Mouse (Mus musculus): ENCODE measurements around the gene Tnr. TPM values are rescaled to one million over a fixed set of nuclear protein-coding genes. Genes with fewer than 3 reads are reported as not detected.

Gene Tnr
- total and polyA plus RNA-seq, 2 experiments from 2014 or later, result 5.4 to 51.5 TPM

DNA sequence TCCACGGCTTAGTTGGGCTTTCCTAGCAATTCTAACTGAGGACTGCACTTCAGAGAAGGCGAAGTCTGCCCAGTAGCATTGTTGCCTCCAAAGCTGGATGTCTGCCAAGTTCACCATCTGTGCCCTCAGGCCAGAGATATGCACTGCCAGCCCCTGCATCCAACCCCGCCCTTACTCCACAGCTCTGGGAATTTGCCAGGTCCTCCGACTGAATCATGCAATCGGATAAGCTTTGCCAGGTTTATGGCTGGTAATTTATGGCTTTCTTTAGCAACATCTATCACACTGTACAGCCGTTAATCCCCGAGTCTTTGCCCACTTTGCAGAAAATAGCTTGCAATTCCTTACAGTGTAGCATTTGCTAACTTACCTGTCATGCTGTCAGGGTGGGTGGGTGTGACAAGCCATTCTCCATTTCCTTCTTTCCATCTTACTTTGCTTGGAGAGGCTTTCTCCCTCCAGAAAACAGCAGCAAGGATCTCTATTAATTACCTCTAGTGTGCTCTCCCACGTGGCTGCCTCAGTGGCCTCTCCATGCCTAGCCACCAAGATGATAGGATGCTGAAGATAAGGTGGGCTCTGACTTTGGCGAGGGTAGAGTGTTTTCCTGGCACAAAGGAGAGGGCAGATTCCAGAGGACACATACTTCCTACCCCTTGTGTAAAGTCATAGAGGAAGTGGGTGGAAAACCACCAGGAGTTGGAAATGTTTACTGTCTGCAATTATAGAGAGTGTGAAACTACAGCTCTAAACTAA is 163.1 kb downstream of the Tnr start:
- H3K4me2 ChIP-seq (ENCODE audit: low read depth, low read length), result no peak overlapping the region

DNA sequence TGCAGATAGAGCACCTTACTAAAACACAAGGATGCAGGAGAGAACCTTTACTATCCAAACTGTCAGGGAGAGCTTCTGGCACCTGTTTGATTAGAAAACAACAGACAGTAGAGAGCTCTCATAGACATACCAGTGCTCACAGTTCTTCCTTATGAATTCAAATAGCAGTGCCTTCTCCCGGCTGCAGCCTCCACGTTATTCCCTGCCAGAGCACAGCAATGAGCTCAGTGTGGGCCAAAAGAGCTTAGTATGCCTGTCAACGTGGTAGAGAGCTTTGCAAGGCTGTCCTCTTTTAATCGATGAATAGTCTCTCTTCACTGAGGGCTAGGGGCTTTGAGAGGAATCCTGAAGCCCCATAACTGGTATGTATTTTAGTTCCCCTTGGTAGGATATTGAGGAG is 173.1 kb downstream of the Tnr start:
- no peak overlapping the region for H3K4me2 ChIP-seq (ENCODE audit: low read depth, low read length)
- H3K9ac ChIP-seq (replicated peaks; ENCODE audit: low read length), result no peak overlapping the region
- peaks cover 4% of the 10 kb centered on the region; the same call in 1 of the 2 replicates for H3K4me1 ChIP-seq (ENCODE audit: insufficient read depth, low read length)
- ATAC-seq, result peak; percentile 63; the same call in 1 of the 2 replicates
- DNase-seq (ENCODE audit: low spot score), result peak; percentile 45
- no peak overlapping the region for H3K4me3 ChIP-seq (ENCODE audit: low read length)
- no peaks in the 10 kb centered on the region for H3K9me3 ChIP-seq (ENCODE audit: low read length)
- H3K27ac ChIP-seq, result no peak overlapping the region
- H3K36me3 ChIP-seq (ENCODE audit: insufficient read depth, low read length), result no peaks in the 10 kb centered on the region
- WGBS, result 28% methylated on average over 4 of the region's 4 CpGs
- no peak for TF ChIP-seq CTCF (IDR thresholded peaks at IDR 0.05; ENCODE audit: low read depth)
- H3K27me3 ChIP-seq (ENCODE audit: insufficient read depth, low read length), result no peaks in the 10 kb centered on the region

More for the DNA sequence above, 163.1 kb downstream of the Tnr start:
- Histone ChIP-seq H3K27ac (0 out of 2 replicates have a peak overlapping the region, but pooled peaks have one; percentile 29), H3K4me1 (ENCODE audit: insufficient read depth, low read length) (peaks cover 15% of the 10 kb centered on the region; the same call in 1 of the 2 replicates), H3K9ac (replicated peaks; ENCODE audit: low read length) (no peak overlapping the region), H3K27me3 (ENCODE audit: insufficient read depth, low read length) (no peaks in the 10 kb centered on the region), H3K4me3 (ENCODE audit: low read length) (no peak overlapping the region), H3K36me3 (ENCODE audit: insufficient read depth, low read length) (no peaks in the 10 kb centered on the region), H3K9me3 (ENCODE audit: low read length) (no peaks in the 10 kb centered on the region)
- peak; percentile 94 for DNase-seq (ENCODE audit: low spot score)
- TF ChIP-seq CTCF (IDR thresholded peaks at IDR 0.05; ENCODE audit: low read depth), result no peak
- ATAC-seq, result peak; percentile 89
- 27% methylated on average over 9 of the region's 9 CpGs for WGBS

DNA sequence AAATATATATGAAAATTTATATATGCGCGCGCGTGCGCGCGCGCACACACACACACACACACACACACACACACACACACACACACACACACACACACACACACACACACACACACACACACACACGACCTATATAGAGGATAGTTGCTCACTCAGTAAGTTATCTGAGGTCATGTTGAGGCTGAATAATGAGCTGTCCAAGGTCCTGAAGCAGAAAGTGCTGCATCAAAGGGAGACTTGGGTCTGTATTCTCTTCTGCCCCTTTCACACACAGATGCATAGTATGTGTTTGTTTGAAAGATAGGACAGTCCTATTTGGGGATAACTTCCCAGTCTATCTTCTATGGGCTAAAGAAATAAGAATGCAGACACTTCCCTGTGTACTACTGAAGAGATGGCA is 178.5 kb downstream of the Tnr start:
- no peak for ATAC-seq
- no peaks in the 10 kb centered on the region for H3K4me1 ChIP-seq (ENCODE audit: insufficient read depth, low read length)
- H3K36me3 ChIP-seq (ENCODE audit: insufficient read depth, low read length), result no peaks in the 10 kb centered on the region
- H3K27me3 ChIP-seq (ENCODE audit: insufficient read depth, low read length), result no peaks in the 10 kb centered on the region
- no peak overlapping the region for H3K4me3 ChIP-seq (ENCODE audit: low read length)
- H3K4me2 ChIP-seq (ENCODE audit: low read depth, low read length), result no peak overlapping the region
- WGBS, result 85% methylated on average over 9 of the region's 9 CpGs
- TF ChIP-seq CTCF (IDR thresholded peaks at IDR 0.05; ENCODE audit: low read depth), result no peak
- no peak overlapping the region for H3K27ac ChIP-seq
- peak; percentile 42 for DNase-seq (ENCODE audit: low spot score)
- H3K9me3 ChIP-seq (ENCODE audit: low read length), result no peaks in the 10 kb centered on the region
- no peak overlapping the region for H3K9ac ChIP-seq (replicated peaks; ENCODE audit: low read length)

DNA sequence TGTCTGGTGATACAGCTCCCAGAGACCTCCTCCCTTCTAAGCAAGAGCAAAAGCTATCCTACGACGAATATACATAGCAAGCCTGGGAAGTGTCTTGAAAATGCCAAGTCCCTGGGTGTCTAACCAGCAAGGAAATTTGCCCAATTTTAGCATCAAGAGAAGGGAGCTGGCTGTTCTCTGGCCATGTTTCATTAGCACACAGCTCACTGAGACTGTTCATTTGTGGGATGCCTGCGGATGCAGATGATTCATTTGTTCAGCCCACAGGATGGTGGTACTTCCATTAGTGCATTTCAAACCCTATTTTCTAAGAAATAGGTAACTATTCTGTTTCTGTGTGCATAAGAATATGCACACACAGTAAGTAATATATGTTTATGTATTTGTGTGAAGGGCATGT is 181.4 kb downstream of the Tnr start:
- 79% methylated on average over 3 of the region's 3 CpGs for WGBS
- no peak for ATAC-seq

DNA sequence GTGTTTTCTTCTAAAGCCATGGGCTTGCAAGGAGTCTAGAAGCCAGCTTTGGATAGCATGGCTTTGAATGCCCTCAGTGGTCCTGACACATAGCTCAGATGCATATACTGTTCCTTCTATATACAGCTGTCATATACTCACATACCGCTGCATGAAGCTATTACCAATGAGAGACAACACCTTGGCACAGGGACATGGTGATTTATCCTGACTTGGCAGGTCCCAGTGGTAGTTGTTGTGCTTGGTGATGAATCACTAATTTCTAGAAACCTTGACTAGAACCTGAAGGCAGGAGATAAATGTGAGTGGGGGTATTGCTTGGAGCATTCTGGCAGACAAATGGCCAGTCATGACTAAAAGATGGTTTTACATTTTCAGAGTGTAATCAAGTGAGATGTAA is 192.7 kb downstream of the Tnr start:
- Histone ChIP-seq H3K4me3 (ENCODE audit: low read length) (no peak overlapping the region), H3K4me2 (ENCODE audit: low read depth, low read length) (no peak overlapping the region), H3K27me3 (ENCODE audit: insufficient read depth, low read length) (no peaks in the 10 kb centered on the region), H3K36me3 (ENCODE audit: insufficient read depth, low read length) (no peaks in the 10 kb centered on the region), H3K4me1 (ENCODE audit: insufficient read depth, low read length) (0 out of 2 replicates have a peak, but pooled peaks cover 2% of the 10 kb centered on the region), H3K27ac (no peak overlapping the region), H3K9ac (replicated peaks; ENCODE audit: low read length) (no peak overlapping the region), H3K9me3 (ENCODE audit: low read length) (no peaks in the 10 kb centered on the region)
- no peak for TF ChIP-seq CTCF (IDR thresholded peaks at IDR 0.05; ENCODE audit: low read depth)
- WGBS, result 84% methylated on average over 1 of the region's 1 CpGs
- ATAC-seq (no peak), DNase-seq (ENCODE audit: low spot score) (no peak)

More for the DNA sequence above, 181.4 kb downstream of the Tnr start:
- TF ChIP-seq CTCF (IDR thresholded peaks at IDR 0.05; ENCODE audit: low read depth), result no peak
- DNase-seq (ENCODE audit: low spot score), result no peak
- Histone ChIP-seq H3K4me2 (ENCODE audit: low read depth, low read length) (no peak overlapping the region), H3K4me3 (ENCODE audit: low read length) (no peak overlapping the region), H3K36me3 (ENCODE audit: insufficient read depth, low read length) (no peaks in the 10 kb centered on the region), H3K27ac (no peak overlapping the region), H3K4me1 (ENCODE audit: insufficient read depth, low read length) (no peaks in the 10 kb centered on the region), H3K9me3 (ENCODE audit: low read length) (no peaks in the 10 kb centered on the region), H3K27me3 (ENCODE audit: insufficient read depth, low read length) (no peaks in the 10 kb centered on the region), H3K9ac (replicated peaks; ENCODE audit: low read length) (no peak overlapping the region)

DNA sequence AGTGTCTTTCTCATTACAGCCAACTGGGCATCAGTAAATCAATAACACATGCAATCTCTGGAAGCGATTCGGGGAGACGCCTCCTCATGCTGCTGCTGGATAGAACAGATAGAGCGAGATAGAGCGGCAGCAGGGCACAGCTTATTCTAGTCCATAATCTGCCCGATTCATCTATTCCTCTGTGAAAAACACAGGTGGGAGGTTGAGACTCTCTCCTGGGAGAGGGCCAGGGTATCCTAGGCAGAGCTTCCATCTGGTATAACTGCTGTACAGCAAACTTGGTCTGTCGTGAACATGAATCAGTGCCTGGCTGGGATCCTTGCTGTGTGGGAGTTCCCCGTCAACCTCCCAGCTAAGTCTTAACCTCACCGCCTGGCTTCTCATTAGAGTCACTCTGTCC is 193.4 kb downstream of the Tnr start:
- ATAC-seq (no peak), DNase-seq (ENCODE audit: low spot score) (no peak)
- no peaks in the 10 kb centered on the region for H3K36me3 ChIP-seq (ENCODE audit: insufficient read depth, low read length)
- 0 out of 2 replicates have a peak, but pooled peaks cover 2% of the 10 kb centered on the region for H3K4me1 ChIP-seq (ENCODE audit: insufficient read depth, low read length)
- no peak overlapping the region for H3K4me3 ChIP-seq (ENCODE audit: low read length)
- H3K9ac ChIP-seq (replicated peaks; ENCODE audit: low read length), result no peak overlapping the region
- H3K27ac ChIP-seq, result no peak overlapping the region
- TF ChIP-seq CTCF (IDR thresholded peaks at IDR 0.05; ENCODE audit: low read depth), result no peak
- H3K27me3 ChIP-seq (ENCODE audit: insufficient read depth, low read length), result no peaks in the 10 kb centered on the region
- 71% methylated on average over 9 of the region's 9 CpGs for whole genome bisulfite sequencing
- no peak overlapping the region for H3K4me2 ChIP-seq (ENCODE audit: low read depth, low read length)
- H3K9me3 ChIP-seq (ENCODE audit: low read length), result no peaks in the 10 kb centered on the region

DNA sequence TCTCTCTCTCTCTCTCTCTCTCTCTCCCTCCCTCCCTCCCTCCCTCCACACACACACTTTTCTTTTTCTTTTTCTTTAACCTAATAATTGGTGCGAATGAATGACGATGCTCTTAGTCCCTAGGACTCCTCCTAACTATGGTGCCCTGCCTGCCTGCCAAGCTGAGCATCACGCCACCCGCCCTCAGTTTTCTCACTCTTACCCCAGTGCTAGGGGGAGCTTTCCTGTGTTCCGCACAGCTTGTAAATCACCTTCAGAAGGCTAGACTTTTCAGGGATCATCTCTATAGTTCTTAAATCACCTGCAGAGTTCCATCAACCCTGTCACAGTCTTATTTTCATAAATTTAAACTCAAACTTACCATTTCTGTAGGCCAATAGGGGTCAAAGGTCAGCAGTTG is 200.2 kb downstream of the Tnr start:
- no peaks in the 10 kb centered on the region for H3K4me1 ChIP-seq (ENCODE audit: insufficient read depth, low read length)
- no peak for TF ChIP-seq CTCF (IDR thresholded peaks at IDR 0.05; ENCODE audit: low read depth)
- WGBS, result 90% methylated on average over 5 of the region's 5 CpGs
- H3K27ac ChIP-seq, result no peak overlapping the region
- no peaks in the 10 kb centered on the region for H3K9me3 ChIP-seq (ENCODE audit: low read length)
- no peak for ATAC-seq
- no peaks in the 10 kb centered on the region for H3K27me3 ChIP-seq (ENCODE audit: insufficient read depth, low read length)
- H3K9ac ChIP-seq (replicated peaks; ENCODE audit: low read length), result no peak overlapping the region
- no peak overlapping the region for H3K4me3 ChIP-seq (ENCODE audit: low read length)
- H3K36me3 ChIP-seq (ENCODE audit: insufficient read depth, low read length), result no peaks in the 10 kb centered on the region
- no peak overlapping the region for H3K4me2 ChIP-seq (ENCODE audit: low read depth, low read length)
- DNase-seq (ENCODE audit: low spot score), result no peak

All from hindbrain, postnatal 0 days (tissue).